Mouse (Mus musculus) lung, embryonic 15.5 days (tissue): Measurements from ENCODE around the gene Pard3. TPM values are rescaled to one million over a fixed set of nuclear protein-coding genes. Genes with fewer than 3 reads are reported as not detected.

Experiments used
- ATAC-seq: fragments of 200-750 bp; cut with Nextera tagmentation; 2 replicates; pipeline ENCODE4 v1.8.0; 2017; ENCODE audit warnings: moderate number of reproducible peaks, borderline replicate concordance; ENCODE audit not compliant: low FRiP score, low TSS enrichment; ENCODE audit errors: extremely low read depth
- H3K27ac ChIP-seq: fragments of 300-500 bp; sonication (generic); 2 replicates; pipeline ENCODE4 v1.5.1; 2015; ENCODE audit warnings: moderate library complexity, mild to moderate bottlenecking, inconsistent platforms
- H3K27me3 ChIP-seq: fragments of 300-500 bp; sonication (generic); 2 replicates; pipeline ENCODE4 v1.6.1; 2015; ENCODE audit warnings: inconsistent platforms
- H3K36me3 ChIP-seq: fragments of 300-500 bp; sonication (generic); 2 replicates; pipeline ENCODE4 v1.6.1; 2015; ENCODE audit warnings: inconsistent platforms
- H3K4me1 ChIP-seq: fragments of 300-500 bp; sonication (generic); 2 replicates; pipeline ENCODE4 v1.6.1; 2015; ENCODE audit warnings: inconsistent platforms
- H3K4me2 ChIP-seq: fragments of 300-500 bp; sonication (generic); 2 replicates; pipeline ENCODE4 v1.6.1; 2015; ENCODE audit warnings: inconsistent platforms, mild to moderate bottlenecking, moderate library complexity
- H3K4me3 ChIP-seq: fragments of 300-500 bp; sonication (generic); 2 replicates; pipeline ENCODE4 v1.5.1; 2015; ENCODE audit warnings: mild to moderate bottlenecking, inconsistent platforms
- H3K9ac ChIP-seq: fragments of 300-500 bp; sonication (generic); 2 replicates; pipeline ENCODE4 v1.6.1; 2015; ENCODE audit warnings: inconsistent platforms
- H3K9me3 ChIP-seq: fragments of 300-500 bp; sonication (generic); 2 replicates; pipeline ENCODE4 v1.6.1; 2016; ENCODE audit warnings: inconsistent platforms
- WGBS: fragments of 180-500 bp; shearing (Covaris S2); methylation state at CpG from one replicate; pipeline ENCODE4 v1.1.7; 2015; 5-methylcytosine and 5-hydroxymethylcytosine counted together
- polyA plus RNA-seq: library from polyadenylated mRNA; unstranded; fragments of >200 nt; fragmentation: Nextera tagmentation; extraction: Ambion mirVana; gene quantifications from 2 replicates; pipeline ENCODE4 v1.2.1, GENCODE M21; 2015

Pard3 gene
- polyA plus RNA-seq, 1 experiment from 2014 or later, result 21.9 TPM

- Histone ChIP-seq H3K4me1 (no peaks in the 10 kb centered on the region), H3K9ac (no peak overlapping the region), H3K36me3 (no peaks in the 10 kb centered on the region), H3K4me2 (no peak overlapping the region), H3K27me3 (no peaks in the 10 kb centered on the region), H3K9me3 (no peaks in the 10 kb centered on the region), H3K4me3 (no peak overlapping the region), H3K27ac (no peak overlapping the region)
- 91% methylated on average over 4 of the region's 4 CpGs for WGBS
- ATAC-seq, result no peak
Observed at GRCm38 (mm10) chr8:127639088-127639453, 575.4 kb downstream of the Pard3 start.

- no peak overlapping the region for H3K4me3 ChIP-seq
- ATAC-seq, result no peak
- H3K27ac ChIP-seq, result no peak overlapping the region
- H3K4me2 ChIP-seq, result no peak overlapping the region
- no peaks in the 10 kb centered on the region for H3K36me3 ChIP-seq
- WGBS, result 86% methylated on average over 3 of the region's 3 CpGs
- no peaks in the 10 kb centered on the region for H3K9me3 ChIP-seq
- H3K4me1 ChIP-seq, result no peaks in the 10 kb centered on the region
- H3K27me3 ChIP-seq, result no peaks in the 10 kb centered on the region
- no peak overlapping the region for H3K9ac ChIP-seq
Observed at GRCm38 (mm10) chr8:127655559-127655958, 591.9 kb downstream of the Pard3 start.

Other genes starting within 250 kb of the Pard3 start
- 208 TPM in 2 replicates for gene Tomm20, start 118.0 kb upstream of the Pard3 start, polyA plus RNA-seq
- gene Rbm34, start 92.8 kb upstream of the Pard3 start, polyA plus RNA-seq, result 22.7 and 23.2 TPM in 2 replicates